Mouse (Mus musculus) gastrocnemius, postnatal 36 days (tissue): ENCODE data around the gene Ppm1a. TPM values are rescaled to one million over a fixed set of nuclear protein-coding genes. Genes with fewer than 3 reads are reported as not detected.
"Not testable (repeated sequence)": the region's sequence is repeated elsewhere in the genome, so short reads cannot be mapped to it uniquely, and the experiment has no call there.

Source experiments
- DNase-seq, 2 experiments: peaks; one replicate each; pipeline ENCODE4 v3.0.0; 2022
- intact Hi-C: fragments of 180-260 bp; cut with DNase I; formaldehyde crosslinking; loops from one replicate; pipeline ENCODE4 v1.15.1; 2025
- total RNA-seq, 2 experiments: library from RNA; stranded (reverse); gene quantifications; 2 replicates each; pipeline ENCODE4 v1.2.3; 2021

Gene Ppm1a
- total RNA-seq, 2 experiments from 2014 or later = 241 to 264 TPM

- peak; percentile 91 to 93 for DNase-seq
- intact Hi-C loops = loop anchor here (5.0 to 10.0 kb wide), 2 partner anchors 93 to 1204 kb away; partner anchors contain the start of gene Snapc1
Measured at GRCm38 (mm10) chr12:72760376-72761229, 3.3 kb downstream of the Ppm1a start.

- intact Hi-C loops = loop anchor here (5.0 to 10.0 kb wide), 2 partner anchors 94 to 1204 kb away; partner anchors contain the start of gene Snapc1
- no peak for DNase-seq
Measured at GRCm38 (mm10) chr12:72761230-72761648, 4.0 kb downstream of the Ppm1a start.

- DNase-seq = peak; percentile 48 to 52
- intact Hi-C loops = loop anchor here (5.0 to 10.0 kb wide), 2 partner anchors 94 to 1203 kb away; partner anchors contain the start of gene Snapc1
Measured at GRCm38 (mm10) chr12:72761649-72762261, 4.5 kb downstream of the Ppm1a start.

GRCm38 (mm10) chr12:72762502-72762901 lies 5.2 kb downstream of the Ppm1a start:
- intact Hi-C loops = loop anchor here (5.0 to 10.0 kb wide), 2 partner anchors 95 to 1202 kb away; partner anchors contain the start of gene Snapc1
- DNase-seq = no peak

- intact Hi-C loops = loop anchor here (5.0 to 10.0 kb wide), 2 partner anchors 96 to 1202 kb away; partner anchors contain the start of gene Snapc1
- DNase-seq = no peak
Measured at GRCm38 (mm10) chr12:72763156-72763555, 5.9 kb downstream of the Ppm1a start.

- intact Hi-C loops = loop anchor here (10.0 kb wide), 1 partner anchor 1197 kb away; the partner anchor contains the start of gene Snapc1
- no peak for DNase-seq
Measured at GRCm38 (mm10) chr12:72767809-72768208, 10.6 kb downstream of the Ppm1a start.

GRCm38 (mm10) chr12:72768230-72768629 lies 11.0 kb downstream of the Ppm1a start:
- no peak for DNase-seq
- intact Hi-C loops = loop anchor here (10.0 kb wide), 1 partner anchor 1197 kb away; the partner anchor contains the start of gene Snapc1

GRCm38 (mm10) chr12:72769546-72770230 lies 12.4 kb downstream of the Ppm1a start:
- intact Hi-C loops = loop anchor here (10.0 kb wide), 1 partner anchor 1195 kb away; the partner anchor contains the start of gene Snapc1
- DNase-seq = no peak

- intact Hi-C loops = no loop called here
Measured at GRCm38 (mm10) chr12:72771153-72771552, 13.9 kb downstream of the Ppm1a start.

GRCm38 (mm10) chr12:72771711-72772110 lies 14.5 kb downstream of the Ppm1a start:
- intact Hi-C loops = no loop called here
- no peak for DNase-seq

More at GRCm38 (mm10) chr12:72771153-72771552, 13.9 kb downstream of the Ppm1a start:
- no peak for DNase-seq

GRCm38 (mm10) chr12:72773921-72774320 lies 16.7 kb downstream of the Ppm1a start:
- intact Hi-C loops = no loop called here
- no peak for DNase-seq

- intact Hi-C loops = no loop called here
- DNase-seq = no peak
Measured at GRCm38 (mm10) chr12:72777244-72777643, 20.0 kb downstream of the Ppm1a start.

GRCm38 (mm10) chr12:72780136-72780535 lies 22.9 kb downstream of the Ppm1a start:
- intact Hi-C loops = no loop called here
- no peak for DNase-seq

GRCm38 (mm10) chr12:72782786-72783185 lies 25.5 kb downstream of the Ppm1a start:
- DNase-seq, intact Hi-C loops: not testable (repeated sequence)

- no peak for DNase-seq
- intact Hi-C loops = no loop called here
Measured at GRCm38 (mm10) chr12:72785183-72785930, 28.1 kb downstream of the Ppm1a start.

- no peak for DNase-seq
- intact Hi-C loops = no loop called here
Measured at GRCm38 (mm10) chr12:72786551-72786950, 29.3 kb downstream of the Ppm1a start.

GRCm38 (mm10) chr12:72786986-72787385 lies 29.7 kb downstream of the Ppm1a start:
- DNase-seq = no peak
- intact Hi-C loops = no loop called here

GRCm38 (mm10) chr12:72790538-72790937 lies 33.3 kb downstream of the Ppm1a start:
- no peak for DNase-seq
- intact Hi-C loops = no loop called here

GRCm38 (mm10) chr12:72792320-72793091 lies 35.3 kb downstream of the Ppm1a start:
- intact Hi-C loops = no loop called here

More at GRCm38 (mm10) chr12:72792320-72793091, 35.3 kb downstream of the Ppm1a start:
- DNase-seq = no peak
